Mouse (Mus musculus) heart, embryonic 13.5 days (tissue): ENCODE measurements around the gene Efcc1. TPM values are rescaled to one million over a fixed set of nuclear protein-coding genes. Genes with fewer than 3 reads are reported as not detected.
"Not testable (repeated sequence)": the region's sequence is repeated elsewhere in the genome, so short reads cannot be mapped to it uniquely, and the experiment has no call there.

Experiments used
- ATAC-seq: fragments of 200-750 bp; cut with Nextera tagmentation; 2 replicates; pipeline ENCODE4 v1.8.0; 2017; ENCODE audit warnings: moderate TSS enrichment; ENCODE audit not compliant: insufficient number of reproducible peaks, low FRiP score, low TSS enrichment; ENCODE audit errors: extremely low read depth
- H3K27ac ChIP-seq: fragments of 300-500 bp; sonication (generic); replicated peaks from 2 replicates; pipeline ENCODE4 v1.5.1; 2015; ENCODE audit warnings: moderate library complexity, mild to moderate bottlenecking, inconsistent platforms
- H3K27me3 ChIP-seq: fragments of 300-500 bp; sonication (generic); replicated peaks from 2 replicates; pipeline ENCODE4 v1.6.1; 2015; ENCODE audit warnings: mild to moderate bottlenecking, inconsistent platforms
- H3K36me3 ChIP-seq: fragments of 300-500 bp; sonication (generic); 2 replicates; pipeline ENCODE4 v1.6.1; 2015; ENCODE audit warnings: mild to moderate bottlenecking, inconsistent platforms
- H3K4me1 ChIP-seq: fragments of 300-500 bp; sonication (generic); 2 replicates; pipeline ENCODE4 v1.6.1; 2015; ENCODE audit warnings: inconsistent platforms
- H3K4me2 ChIP-seq: fragments of 300-500 bp; sonication (generic); 2 replicates; pipeline ENCODE4 v1.6.1; 2015; ENCODE audit warnings: inconsistent platforms, mild to moderate bottlenecking, moderate library complexity
- H3K4me3 ChIP-seq: fragments of 300-500 bp; sonication (generic); 2 replicates; pipeline ENCODE4 v1.5.1; 2015; ENCODE audit warnings: moderate library complexity, mild to moderate bottlenecking, inconsistent platforms
- H3K9ac ChIP-seq: fragments of 300-500 bp; sonication (generic); 2 replicates; pipeline ENCODE4 v1.6.1; 2015; ENCODE audit warnings: inconsistent platforms, mild to moderate bottlenecking, moderate library complexity
- H3K9me3 ChIP-seq: fragments of 300-500 bp; sonication (generic); 2 replicates; pipeline ENCODE4 v1.6.1; 2016; ENCODE audit warnings: inconsistent platforms
- WGBS: fragments of 180-500 bp; shearing (Covaris S2); methylation state at CpG from one replicate; pipeline ENCODE4 v1.1.7; 2015; ENCODE audit warnings: mixed read lengths; 5-methylcytosine and 5-hydroxymethylcytosine counted together
- polyA plus RNA-seq: library from polyadenylated mRNA; unstranded; fragments of >200 nt; fragmentation: Nextera tagmentation; extraction: Ambion mirVana; gene quantifications from 2 replicates; pipeline ENCODE4 v1.2.1, GENCODE M21; 2015

The Efcc1 gene
- polyA plus RNA-seq, 1 experiment from 2014 or later = 0.52 TPM

DNA sequence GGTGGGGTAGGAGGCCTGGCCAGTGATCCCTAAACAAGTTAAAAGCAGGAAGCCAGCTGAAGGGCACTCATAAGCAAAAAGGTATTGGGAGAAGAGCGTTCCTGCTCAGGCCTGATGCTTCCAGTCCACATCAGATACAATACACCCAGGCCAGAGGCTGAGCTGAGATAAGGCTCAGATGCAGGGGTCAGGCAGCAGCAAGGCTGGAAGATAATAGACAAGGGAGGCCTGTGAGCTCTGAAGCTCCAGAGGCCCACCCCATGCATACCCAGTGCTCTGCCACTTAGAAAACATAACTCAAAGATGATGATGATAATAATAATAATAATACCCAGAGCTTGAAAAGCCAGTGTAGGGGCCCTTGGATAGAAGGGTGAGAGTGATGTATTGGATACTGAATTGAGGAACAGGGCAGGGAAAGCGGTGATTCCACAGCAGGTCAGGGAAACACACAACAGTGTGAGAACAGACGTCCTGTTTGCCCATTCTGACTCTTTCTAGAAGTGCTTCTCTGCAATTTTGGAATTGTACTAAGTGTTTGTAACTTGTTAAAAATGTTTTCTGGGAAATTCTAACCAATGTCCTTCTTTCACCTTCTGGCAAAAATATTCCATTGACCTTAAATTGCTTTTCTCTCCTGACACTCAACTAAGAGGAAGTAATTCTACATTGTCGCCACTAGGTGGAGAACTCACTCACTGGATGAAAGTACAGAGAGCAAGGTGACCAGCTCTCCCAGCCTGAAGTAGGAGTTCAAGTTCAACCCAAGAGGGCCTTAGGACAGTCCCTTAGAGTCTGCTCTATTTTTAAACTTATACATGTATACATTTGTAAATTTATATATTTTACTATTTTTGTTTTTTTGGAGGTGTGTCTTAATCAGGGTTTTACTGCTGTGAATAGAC is 33.0 kb downstream of the Efcc1 start:
- Histone ChIP-seq H3K27ac (no peak overlapping the region), H3K9me3 (no peaks in the 10 kb centered on the region), H3K36me3 (no peaks in the 10 kb centered on the region), H3K27me3 (peaks cover 5% of the 10 kb centered on the region; the same call in 1 of the 2 replicates), H3K4me3 (no peak overlapping the region), H3K4me2 (no peak overlapping the region), H3K4me1 (no peaks in the 10 kb centered on the region), H3K9ac (no peak overlapping the region)
- WGBS = 53% methylated on average over 4 of the region's 4 CpGs
- ATAC-seq = no peak

- not testable (repeated sequence) for H3K9me3 ChIP-seq, H3K4me3 ChIP-seq, H3K27ac ChIP-seq, ATAC-seq, H3K4me2 ChIP-seq, H3K27me3 ChIP-seq, H3K4me1 ChIP-seq, H3K36me3 ChIP-seq, H3K9ac ChIP-seq
- 85% methylated on average over 2 of the region's 2 CpGs for WGBS
Measured at GRCm38 (mm10) chr6:87764296-87764695, 33.6 kb downstream of the Efcc1 start.

GRCm38 (mm10) chr6:87770626-87771025 is 40.0 kb downstream of the Efcc1 start:
- WGBS = 51% methylated on average over 8 of the region's 8 CpGs
- 0 out of 2 replicates have a peak, but pooled peaks cover 3% of the 10 kb centered on the region for H3K27me3 ChIP-seq
- H3K4me1 ChIP-seq = no peaks in the 10 kb centered on the region
- H3K9me3 ChIP-seq = no peaks in the 10 kb centered on the region
- H3K27ac ChIP-seq = no peak overlapping the region
- H3K4me3 ChIP-seq = no peak overlapping the region
- no peak overlapping the region for H3K9ac ChIP-seq
- no peak for ATAC-seq
- H3K4me2 ChIP-seq = no peak overlapping the region
- H3K36me3 ChIP-seq = no peaks in the 10 kb centered on the region

DNA sequence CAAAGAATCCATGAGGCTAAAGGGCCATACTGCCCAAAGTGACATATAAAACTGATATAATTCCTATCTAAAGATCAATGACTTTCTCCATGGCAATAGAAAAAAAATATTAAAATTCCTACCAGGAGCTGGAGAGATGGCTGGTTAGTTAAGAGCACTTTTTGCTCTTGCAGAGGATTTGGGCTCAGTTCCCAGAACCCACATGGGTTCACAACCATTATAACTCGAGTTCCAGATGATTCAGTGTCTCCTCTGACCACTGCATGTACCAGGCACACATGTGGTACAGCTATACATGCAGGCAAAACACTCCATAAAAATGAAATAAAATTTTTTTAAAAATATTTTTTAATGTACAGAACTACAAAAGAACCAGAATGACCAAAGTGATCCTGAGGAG is 43.8 kb downstream of the Efcc1 start:
- no peak for ATAC-seq
- Histone ChIP-seq H3K4me2 (no peak overlapping the region), H3K27ac (no peak overlapping the region), H3K9me3 (no peaks in the 10 kb centered on the region), H3K9ac (no peak overlapping the region), H3K4me1 (peaks cover 18% of the 10 kb centered on the region), H3K36me3 (no peaks in the 10 kb centered on the region), H3K27me3 (0 out of 2 replicates have a peak, but pooled peaks cover 3% of the 10 kb centered on the region), H3K4me3 (no peak overlapping the region)
- WGBS = 40% methylated on average over 1 of the region's 1 CpGs

- H3K4me1 ChIP-seq = peaks cover 18% of the 10 kb centered on the region
- H3K36me3 ChIP-seq = no peaks in the 10 kb centered on the region
- H3K4me2 ChIP-seq = no peak overlapping the region
- WGBS = 79% methylated on average over 9 of the region's 9 CpGs
- ATAC-seq = no peak
- H3K9me3 ChIP-seq = no peaks in the 10 kb centered on the region
- H3K9ac ChIP-seq = no peak overlapping the region
- no peak overlapping the region for H3K27ac ChIP-seq
- no peak overlapping the region for H3K4me3 ChIP-seq
- H3K27me3 ChIP-seq = 0 out of 2 replicates have a peak, but pooled peaks cover 3% of the 10 kb centered on the region
Measured at GRCm38 (mm10) chr6:87774909-87775308, 44.2 kb downstream of the Efcc1 start.

DNA sequence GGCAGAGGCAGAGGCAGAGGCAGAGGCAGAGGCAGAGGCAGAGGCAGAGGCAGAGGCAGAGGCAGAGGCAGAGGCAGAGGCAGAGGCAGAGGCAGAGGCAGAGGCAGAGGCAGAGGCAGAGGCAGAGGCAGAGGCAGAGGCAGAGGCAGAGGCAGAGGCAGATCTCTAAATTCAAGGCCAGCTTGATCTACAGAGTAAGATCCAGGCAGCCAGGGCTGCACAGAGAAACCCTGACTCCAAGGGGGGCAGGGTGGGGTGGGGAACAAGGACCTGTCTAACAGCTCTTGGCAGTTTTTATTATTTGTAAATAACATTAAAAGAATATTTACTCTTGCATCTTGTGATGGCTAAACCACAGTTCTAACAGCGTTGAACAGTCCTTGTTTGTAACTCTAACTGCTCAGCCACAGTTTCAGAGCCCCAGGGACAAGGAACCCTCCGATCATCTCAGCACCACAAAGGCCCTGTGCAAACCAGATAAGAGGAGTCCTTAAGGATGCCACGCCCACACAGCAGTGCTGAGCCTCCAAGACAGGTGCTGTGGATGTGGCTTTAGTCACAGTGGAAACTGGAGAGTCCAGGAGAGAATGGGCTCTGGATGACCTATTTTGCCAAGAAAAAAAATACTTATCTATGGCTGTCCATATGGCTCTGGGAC is 45.0 kb downstream of the Efcc1 start:
- ATAC-seq = peak; percentile 40; the same call in 1 of the 2 replicates
- H3K4me2 ChIP-seq = no peak overlapping the region

GRCm38 (mm10) chr6:87776663-87777062 is 46.0 kb downstream of the Efcc1 start:
- H3K4me2 ChIP-seq = no peak overlapping the region; the same call in 1 of the 2 replicates
- peaks cover 18% of the 10 kb centered on the region for H3K4me1 ChIP-seq
- ATAC-seq = 0 out of 2 replicates have a peak, but pooled peaks have one; percentile 12
- no peak overlapping the region for H3K27ac ChIP-seq
- no peaks in the 10 kb centered on the region for H3K9me3 ChIP-seq
- no peaks in the 10 kb centered on the region for H3K36me3 ChIP-seq
- H3K9ac ChIP-seq = no peak overlapping the region
- H3K4me3 ChIP-seq = no peak overlapping the region
- 50% methylated on average over 1 of the region's 1 CpGs for WGBS
- H3K27me3 ChIP-seq = 0 out of 2 replicates have a peak, but pooled peaks cover 3% of the 10 kb centered on the region

More for the DNA sequence above, 45.0 kb downstream of the Efcc1 start:
- no peak overlapping the region for H3K9ac ChIP-seq
- 47% methylated on average over 3 of the region's 3 CpGs for WGBS
- no peak overlapping the region for H3K27ac ChIP-seq
- H3K4me3 ChIP-seq = no peak overlapping the region
- peaks cover 18% of the 10 kb centered on the region for H3K4me1 ChIP-seq
- H3K9me3 ChIP-seq = no peaks in the 10 kb centered on the region
- 0 out of 2 replicates have a peak, but pooled peaks cover 3% of the 10 kb centered on the region for H3K27me3 ChIP-seq
- H3K36me3 ChIP-seq = no peaks in the 10 kb centered on the region

DNA sequence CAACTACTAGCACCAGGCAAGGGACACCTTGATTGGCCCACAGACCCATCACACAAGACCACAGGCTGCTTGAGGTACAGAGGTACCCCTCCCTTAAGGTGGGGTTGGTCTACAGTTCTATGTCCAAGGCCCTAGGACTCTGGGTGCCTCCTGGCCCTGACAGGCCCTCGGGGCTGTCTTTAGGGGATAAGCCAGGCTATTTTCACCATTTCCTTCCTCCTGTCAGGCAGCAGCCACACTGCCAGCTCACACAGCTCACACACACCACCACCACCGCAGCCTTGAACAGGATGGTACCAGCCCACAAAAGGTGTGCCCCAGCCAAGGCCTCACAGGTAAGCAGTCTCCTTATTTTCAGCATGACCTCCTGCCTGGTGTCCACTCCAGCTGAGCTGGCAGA is 47.2 kb downstream of the Efcc1 start, which contains the start of gene Gp9:
Gp9 (plus strand) TSS at position 231 of the 400 bp plus-strand sequence.
- H3K27ac ChIP-seq = peak within 1 kb of the TSS; percentile 43
- no peak for ATAC-seq
- no peak within 1 kb of the TSS for H3K4me3 ChIP-seq
- H3K27me3 ChIP-seq = 0 out of 2 replicates have a peak, but pooled peaks cover 3% of the 10 kb centered on the region
- H3K4me2 ChIP-seq = no peak within 1 kb of the TSS
- H3K9me3 ChIP-seq = no peaks in the 10 kb centered on the region
- H3K36me3 ChIP-seq = no peaks in the 10 kb centered on the region
- WGBS = 43% methylated on average over 2 of the region's 2 CpGs
- peaks cover 18% of the 10 kb centered on the region for H3K4me1 ChIP-seq
- peak within 1 kb of the TSS; percentile 3; the same call in 1 of the 2 replicates for H3K9ac ChIP-seq

- WGBS = 51% methylated on average over 11 of the region's 11 CpGs
- no peak for ATAC-seq
- no peak overlapping the region for H3K4me3 ChIP-seq
- peaks cover 18% of the 10 kb centered on the region for H3K4me1 ChIP-seq
- H3K27me3 ChIP-seq = 0 out of 2 replicates have a peak, but pooled peaks cover 2% of the 10 kb centered on the region
- H3K27ac ChIP-seq = peak overlapping the region; percentile 43
- H3K36me3 ChIP-seq = no peaks in the 10 kb centered on the region
- H3K9me3 ChIP-seq = no peaks in the 10 kb centered on the region
- no peak overlapping the region; the same call in 1 of the 2 replicates for H3K9ac ChIP-seq
- no peak overlapping the region for H3K4me2 ChIP-seq
Measured at GRCm38 (mm10) chr6:87778294-87779173, 47.9 kb downstream of the Efcc1 start.

GRCm38 (mm10) chr6:87779174-87780165 is 48.8 kb downstream of the Efcc1 start:
- no peak for ATAC-seq
- WGBS = 85% methylated on average over 11 of the region's 11 CpGs
- H3K27ac ChIP-seq = no peak overlapping the region
- H3K9me3 ChIP-seq = no peaks in the 10 kb centered on the region
- no peak overlapping the region for H3K4me2 ChIP-seq
- peaks cover 18% of the 10 kb centered on the region for H3K4me1 ChIP-seq
- no peaks in the 10 kb centered on the region for H3K36me3 ChIP-seq
- no peak overlapping the region for H3K9ac ChIP-seq
- H3K4me3 ChIP-seq = no peak overlapping the region
- H3K27me3 ChIP-seq = no peaks in the 10 kb centered on the region
